Mouse (Mus musculus): ENCODE data around the gene Pam. TPM values are rescaled to one million over a fixed set of nuclear protein-coding genes. Genes with fewer than 3 reads are reported as not detected.

The Pam gene
- polyA plus RNA-seq, 1 experiment: 3.4 TPM

- Histone ChIP-seq H3K27me3 (replicated peaks) (no peaks in the 10 kb centered on the region), H3K4me1 (peaks cover 11% of the 10 kb centered on the region; the same call in 1 of the 2 replicates), H3K4me3 (replicated peaks) (no peak overlapping the region), H3K9me3 (no peaks in the 10 kb centered on the region), H3K36me3 (replicated peaks; ENCODE audit: low read length) (no peaks in the 10 kb centered on the region)
- TF ChIP-seq FLI1 (IDR thresholded peaks at IDR 0.05; ENCODE audit: low read length): no peak
- no peak for TF ChIP-seq GATA1 (IDR thresholded peaks at IDR 0.05; ENCODE audit: borderline replicate concordance, low read length)
These were observed 11.9 kb downstream of the Pam start for GRCm38 (mm10) chr1:98083508-98083907.

- Histone ChIP-seq H3K4me3 (replicated peaks) (no peak overlapping the region), H3K9me3 (no peaks in the 10 kb centered on the region)
- TF ChIP-seq FLI1 (IDR thresholded peaks at IDR 0.05; ENCODE audit: low read length) (no peak), GATA1 (IDR thresholded peaks at IDR 0.05; ENCODE audit: borderline replicate concordance, low read length) (no peak)
These were observed 12.5 kb downstream of the Pam start for GRCm38 (mm10) chr1:98082988-98083387.

GRCm38 (mm10) chr1:98080431-98080830 is 15.0 kb downstream of the Pam start:
- Histone ChIP-seq H3K27me3 (replicated peaks) (no peaks in the 10 kb centered on the region), H3K4me1 (peaks cover 11% of the 10 kb centered on the region; the same call in 1 of the 2 replicates), H3K9me3 (no peaks in the 10 kb centered on the region), H3K36me3 (replicated peaks; ENCODE audit: low read length) (no peaks in the 10 kb centered on the region), H3K4me3 (replicated peaks) (peak overlapping the region; percentile 3)
- TF ChIP-seq GATA1 (IDR thresholded peaks at IDR 0.05; ENCODE audit: borderline replicate concordance, low read length) (no peak), FLI1 (IDR thresholded peaks at IDR 0.05; ENCODE audit: low read length) (no peak)

More at GRCm38 (mm10) chr1:98082988-98083387, 12.5 kb downstream of the Pam start:
- no peaks in the 10 kb centered on the region for H3K36me3 ChIP-seq (replicated peaks; ENCODE audit: low read length)
- no peaks in the 10 kb centered on the region for H3K27me3 ChIP-seq (replicated peaks)
- peaks cover 11% of the 10 kb centered on the region; the same call in 1 of the 2 replicates for H3K4me1 ChIP-seq

DNA sequence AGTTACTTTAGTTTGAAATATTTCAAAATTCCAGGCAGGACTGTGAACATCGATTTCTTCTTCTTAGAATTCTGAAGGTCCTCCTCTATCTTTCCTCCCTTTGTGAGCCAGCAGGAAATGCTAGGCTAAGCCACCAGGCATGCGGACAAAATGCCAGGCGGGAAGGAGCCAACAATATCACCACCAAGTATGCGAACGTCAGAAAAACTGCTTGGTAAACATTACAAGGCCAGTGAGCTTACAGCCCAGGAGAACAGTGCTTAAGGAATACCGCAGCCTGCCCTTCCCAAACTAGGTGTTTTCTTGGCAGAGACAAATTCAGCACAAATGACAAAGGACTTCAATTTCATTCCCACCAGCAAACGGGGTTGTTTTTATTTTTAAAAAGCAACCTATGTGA is 15.8 kb downstream of the Pam start:
- no peaks in the 10 kb centered on the region for H3K9me3 ChIP-seq
- no peaks in the 10 kb centered on the region for H3K27me3 ChIP-seq (replicated peaks)
- H3K4me1 ChIP-seq: peaks cover 11% of the 10 kb centered on the region; the same call in 1 of the 2 replicates
- H3K36me3 ChIP-seq (replicated peaks; ENCODE audit: low read length): no peaks in the 10 kb centered on the region
- H3K4me3 ChIP-seq (replicated peaks): no peak overlapping the region
- TF ChIP-seq FLI1 (IDR thresholded peaks at IDR 0.05; ENCODE audit: low read length) (no peak), GATA1 (IDR thresholded peaks at IDR 0.05; ENCODE audit: borderline replicate concordance, low read length) (no peak)

- H3K27me3 ChIP-seq (replicated peaks): no peaks in the 10 kb centered on the region
These were observed 16.7 kb downstream of the Pam start for GRCm38 (mm10) chr1:98078735-98079134.

GRCm38 (mm10) chr1:98073826-98074225 is 21.6 kb downstream of the Pam start:
- H3K9me3 ChIP-seq: no peaks in the 10 kb centered on the region
- no peak overlapping the region for H3K4me3 ChIP-seq (replicated peaks)
- H3K4me1 ChIP-seq: peaks cover 4% of the 10 kb centered on the region; the same call in 1 of the 2 replicates
- TF ChIP-seq GATA1 (IDR thresholded peaks at IDR 0.05; ENCODE audit: borderline replicate concordance, low read length): no peak
- no peak for TF ChIP-seq FLI1 (IDR thresholded peaks at IDR 0.05; ENCODE audit: low read length)
- H3K27me3 ChIP-seq (replicated peaks): no peaks in the 10 kb centered on the region
- no peaks in the 10 kb centered on the region for H3K36me3 ChIP-seq (replicated peaks; ENCODE audit: low read length)

More at GRCm38 (mm10) chr1:98078735-98079134, 16.7 kb downstream of the Pam start:
- H3K4me3 ChIP-seq (replicated peaks): no peak overlapping the region
- no peaks in the 10 kb centered on the region for H3K36me3 ChIP-seq (replicated peaks; ENCODE audit: low read length)
- H3K4me1 ChIP-seq: peaks cover 11% of the 10 kb centered on the region; the same call in 1 of the 2 replicates
- H3K9me3 ChIP-seq: no peaks in the 10 kb centered on the region
- TF ChIP-seq FLI1 (IDR thresholded peaks at IDR 0.05; ENCODE audit: low read length): no peak
- TF ChIP-seq GATA1 (IDR thresholded peaks at IDR 0.05; ENCODE audit: borderline replicate concordance, low read length): no peak

DNA sequence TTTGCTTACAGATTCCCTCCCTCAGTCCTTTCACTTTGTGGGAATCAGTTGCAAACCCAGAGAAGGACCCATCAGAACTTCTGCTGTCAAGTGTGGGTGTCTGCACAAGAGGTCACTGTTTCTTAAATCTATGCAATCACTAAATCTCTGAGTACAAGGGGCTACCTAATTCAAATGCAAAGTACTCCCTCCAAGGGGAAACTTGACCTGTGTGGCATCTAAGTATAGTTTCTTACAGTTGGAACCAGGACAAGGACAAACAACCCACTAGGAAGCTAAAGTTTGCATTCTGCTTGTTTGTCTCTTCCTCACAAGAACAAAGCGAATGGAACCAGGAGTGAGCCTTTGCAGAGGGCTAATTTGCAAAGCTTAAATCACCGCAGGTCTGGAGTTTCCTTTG is 22.3 kb downstream of the Pam start:
- no peak overlapping the region for H3K4me3 ChIP-seq (replicated peaks)
- H3K27me3 ChIP-seq (replicated peaks): no peaks in the 10 kb centered on the region
- no peaks in the 10 kb centered on the region for H3K9me3 ChIP-seq
- H3K36me3 ChIP-seq (replicated peaks; ENCODE audit: low read length): no peaks in the 10 kb centered on the region
- peaks cover 4% of the 10 kb centered on the region; the same call in 1 of the 2 replicates for H3K4me1 ChIP-seq
- TF ChIP-seq GATA1 (IDR thresholded peaks at IDR 0.05; ENCODE audit: borderline replicate concordance, low read length) (no peak), FLI1 (IDR thresholded peaks at IDR 0.05; ENCODE audit: low read length) (no peak)

- H3K4me3 ChIP-seq (replicated peaks): no peak overlapping the region
- H3K27me3 ChIP-seq (replicated peaks): no peaks in the 10 kb centered on the region
- H3K9me3 ChIP-seq: peaks cover 6% of the 10 kb centered on the region
- TF ChIP-seq GATA1 (IDR thresholded peaks at IDR 0.05; ENCODE audit: borderline replicate concordance, low read length): no peak
- no peak for TF ChIP-seq FLI1 (IDR thresholded peaks at IDR 0.05; ENCODE audit: low read length)
- peaks cover 4% of the 10 kb centered on the region; the same call in 1 of the 2 replicates for H3K4me1 ChIP-seq
- H3K36me3 ChIP-seq (replicated peaks; ENCODE audit: low read length): peaks cover 5% of the 10 kb centered on the region
These were observed 23.4 kb downstream of the Pam start for GRCm38 (mm10) chr1:98072045-98072444.

GRCm38 (mm10) chr1:98071436-98071835 is 24.0 kb downstream of the Pam start:
- H3K36me3 ChIP-seq (replicated peaks; ENCODE audit: low read length): peaks cover 5% of the 10 kb centered on the region
- no peaks in the 10 kb centered on the region for H3K27me3 ChIP-seq (replicated peaks)
- H3K4me3 ChIP-seq (replicated peaks): no peak overlapping the region
- peaks cover 6% of the 10 kb centered on the region for H3K9me3 ChIP-seq
- peaks cover 4% of the 10 kb centered on the region; the same call in 1 of the 2 replicates for H3K4me1 ChIP-seq
- TF ChIP-seq FLI1 (IDR thresholded peaks at IDR 0.05; ENCODE audit: low read length) (no peak), GATA1 (IDR thresholded peaks at IDR 0.05; ENCODE audit: borderline replicate concordance, low read length) (no peak)

DNA sequence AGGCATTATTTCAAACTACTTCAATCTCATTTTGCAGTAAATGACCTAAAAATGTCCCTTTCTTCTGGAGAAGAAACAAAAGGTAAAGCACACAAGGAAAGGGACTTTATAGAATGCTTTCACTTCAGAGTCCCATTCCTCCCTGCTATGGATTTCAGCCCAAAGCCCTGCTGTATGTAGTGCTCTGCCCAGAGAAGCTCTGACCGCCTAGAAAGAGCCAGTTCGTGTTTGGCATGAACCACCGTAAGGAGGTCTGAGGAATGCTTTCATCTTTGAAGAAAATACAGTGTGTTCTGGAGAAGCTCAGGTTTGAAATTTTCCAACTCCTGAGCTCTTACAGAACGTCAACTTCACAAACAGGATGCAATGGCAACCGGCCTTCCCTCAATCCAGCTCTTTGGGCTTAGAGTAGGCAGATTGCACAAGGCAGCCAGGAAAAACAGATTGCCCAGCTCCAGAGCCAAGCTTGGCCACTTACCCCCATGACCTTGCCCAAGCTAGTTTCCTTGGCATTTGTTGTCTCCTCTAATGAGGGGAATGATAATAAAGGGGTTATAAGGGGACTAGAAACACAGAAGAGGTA is 24.6 kb downstream of the Pam start:
- Histone ChIP-seq H3K27me3 (replicated peaks) (no peaks in the 10 kb centered on the region), H3K4me1 (peaks cover 4% of the 10 kb centered on the region; the same call in 1 of the 2 replicates), H3K9me3 (peaks cover 6% of the 10 kb centered on the region), H3K36me3 (replicated peaks; ENCODE audit: low read length) (peaks cover 6% of the 10 kb centered on the region), H3K4me3 (replicated peaks) (no peak overlapping the region)
- TF ChIP-seq FLI1 (IDR thresholded peaks at IDR 0.05; ENCODE audit: low read length) (no peak), GATA1 (IDR thresholded peaks at IDR 0.05; ENCODE audit: borderline replicate concordance, low read length) (no peak)

Data from megakaryocyte, embryonic 14.5 days (primary cell).